Mouse (Mus musculus) hindbrain, embryonic 10.5 days (tissue): ENCODE results near the gene Nrxn3. TPM values are rescaled to one million over a fixed set of nuclear protein-coding genes. Genes with fewer than 3 reads are reported as not detected.
A peak's percentile ranks its signal among the peaks of the same experiment; 100 is the strongest.

Experiments used
- DNase-seq: peaks from one replicate; pipeline ENCODE4 v3.0.0-alpha.2; 2017; ENCODE audit warnings: low spot score
- H3K27ac ChIP-seq: fragments of 300-500 bp; sonication (generic); 2 replicates; pipeline ENCODE4 v1.5.1; 2016; ENCODE audit warnings: mild to moderate bottlenecking, moderate library complexity
- H3K27me3 ChIP-seq: fragments of 300-500 bp; sonication (generic); 2 replicates; pipeline ENCODE4 v1.6.1; 2016; ENCODE audit warnings: mild to moderate bottlenecking; ENCODE audit not compliant: poor library complexity, insufficient read depth, severe bottlenecking
- H3K36me3 ChIP-seq: fragments of 300-500 bp; sonication (generic); 2 replicates; pipeline ENCODE4 v1.6.1; 2016; ENCODE audit warnings: mild to moderate bottlenecking, moderate library complexity
- H3K4me1 ChIP-seq: fragments of 300-500 bp; sonication (generic); replicated peaks from 2 replicates; pipeline ENCODE4 v1.6.1; 2016; ENCODE audit warnings: mild to moderate bottlenecking
- H3K4me3 ChIP-seq: fragments of 300-500 bp; sonication (generic); 2 replicates; pipeline ENCODE4 v1.5.1; 2016; ENCODE audit warnings: mild to moderate bottlenecking, moderate library complexity
- H3K9me3 ChIP-seq: fragments of 300-500 bp; sonication (generic); 2 replicates; pipeline ENCODE4 v1.6.1; 2016; ENCODE audit warnings: mild to moderate bottlenecking, moderate library complexity
- WGBS: fragments of 180-500 bp; shearing (Covaris S2); methylation state at CpG from one replicate; pipeline ENCODE4 v1.1.7; 2016; 5-methylcytosine and 5-hydroxymethylcytosine counted together
- polyA plus RNA-seq: library from polyadenylated mRNA; unstranded; fragments of >200 nt; fragmentation: Nextera tagmentation; extraction: Ambion mirVana; gene quantifications from 2 replicates; pipeline ENCODE4 v1.2.1, GENCODE M21; 2016

Nrxn3 gene
- polyA plus RNA-seq, 1 experiment from 2014 or later: 23.5 TPM

- 79% methylated on average over 4 of the region's 4 CpGs for WGBS
- Histone ChIP-seq H3K27me3 (no peaks in the 10 kb centered on the region), H3K9me3 (no peaks in the 10 kb centered on the region), H3K36me3 (no peaks in the 10 kb centered on the region), H3K27ac (no peak overlapping the region), H3K4me1 (peaks cover 9% of the 10 kb centered on the region; the same call in 1 of the 2 replicates), H3K4me3 (no peak overlapping the region)
- no peak for DNase-seq
These were observed 405.9 kb downstream of the Nrxn3 start for GRCm38 (mm10) chr12:89128602-89129001.

GRCm38 (mm10) chr12:89129139-89129907 lies 406.6 kb downstream of the Nrxn3 start:
- peaks cover 9% of the 10 kb centered on the region; the same call in 1 of the 2 replicates for H3K4me1 ChIP-seq
- no peaks in the 10 kb centered on the region for H3K36me3 ChIP-seq
- H3K4me3 ChIP-seq: no peak overlapping the region
- no peaks in the 10 kb centered on the region for H3K9me3 ChIP-seq
- 0 out of 2 replicates have a peak overlapping the region, but pooled peaks have one; percentile 12 for H3K27ac ChIP-seq
- no peaks in the 10 kb centered on the region for H3K27me3 ChIP-seq
- 70% methylated on average over 9 of the region's 9 CpGs for WGBS
- DNase-seq: no peak

- H3K4me3 ChIP-seq: no peak overlapping the region
- DNase-seq: no peak
- peaks cover 4% of the 10 kb centered on the region; the same call in 1 of the 2 replicates for H3K4me1 ChIP-seq
- no peaks in the 10 kb centered on the region for H3K36me3 ChIP-seq
- H3K27ac ChIP-seq: no peak overlapping the region
- 70% methylated on average over 2 of the region's 2 CpGs for WGBS
- no peaks in the 10 kb centered on the region for H3K9me3 ChIP-seq
- no peaks in the 10 kb centered on the region for H3K27me3 ChIP-seq
These were observed 411.7 kb downstream of the Nrxn3 start for GRCm38 (mm10) chr12:89134333-89134732.

DNA sequence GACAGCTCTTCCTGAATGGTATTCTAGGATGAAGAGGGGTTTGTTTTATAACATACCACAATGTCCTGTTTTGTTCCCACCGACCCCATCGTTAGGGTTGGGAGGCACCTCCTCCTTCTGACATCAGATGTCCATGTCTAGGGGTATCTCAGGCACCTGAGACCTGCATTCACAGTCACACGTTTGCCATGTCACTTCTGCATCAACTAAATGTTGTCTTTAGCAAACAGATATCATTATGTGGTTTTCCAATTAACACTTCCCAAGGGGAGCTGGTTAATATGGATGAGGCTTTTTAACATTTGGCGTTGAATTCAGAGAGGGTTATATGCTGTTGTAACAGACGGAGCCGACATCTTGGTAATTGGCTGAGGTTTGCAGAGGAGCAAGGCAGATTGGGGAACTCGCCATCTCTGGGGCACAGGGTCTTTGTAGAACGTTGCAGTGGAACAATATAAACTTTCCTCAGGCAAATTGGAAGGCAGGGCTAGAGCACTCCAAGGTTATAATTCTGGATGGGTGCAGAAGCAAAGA lies 412.2 kb downstream of the Nrxn3 start:
- Histone ChIP-seq H3K4me1 (no peaks in the 10 kb centered on the region), H3K27ac (no peak overlapping the region), H3K36me3 (no peaks in the 10 kb centered on the region), H3K9me3 (no peaks in the 10 kb centered on the region), H3K4me3 (no peak overlapping the region), H3K27me3 (no peaks in the 10 kb centered on the region)
- DNase-seq: no peak
- WGBS: 76% methylated on average over 8 of the region's 8 CpGs

DNA sequence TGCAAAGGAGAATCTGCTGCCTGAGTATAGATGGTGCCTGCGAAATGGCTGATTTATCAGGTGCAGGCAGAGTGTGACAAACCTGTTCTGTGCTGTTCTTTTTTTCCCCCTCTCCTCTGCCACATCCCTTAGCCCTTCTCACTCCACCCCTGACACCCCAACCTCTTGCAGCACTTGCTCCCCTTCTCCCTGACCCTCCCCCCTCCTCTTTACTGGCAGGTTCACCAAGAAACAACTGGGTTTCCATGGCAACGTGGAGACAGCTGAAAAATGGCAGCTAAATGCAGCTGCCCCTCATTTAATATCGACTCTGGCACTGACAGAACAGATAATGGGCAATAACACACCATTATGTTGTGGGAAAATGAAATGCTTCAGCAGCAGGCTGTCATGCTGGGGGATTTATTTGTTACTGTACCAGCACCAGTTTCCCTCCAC lies 426.3 kb downstream of the Nrxn3 start:
- Histone ChIP-seq H3K27me3 (no peaks in the 10 kb centered on the region), H3K4me1 (peaks cover 20% of the 10 kb centered on the region), H3K9me3 (no peaks in the 10 kb centered on the region), H3K36me3 (no peaks in the 10 kb centered on the region), H3K27ac (peak overlapping the region; percentile 72), H3K4me3 (0 out of 2 replicates have a peak overlapping the region, but pooled peaks have one; percentile 6)
- DNase-seq: peak; percentile 41
- 22% methylated on average over 3 of the region's 3 CpGs for WGBS

DNA sequence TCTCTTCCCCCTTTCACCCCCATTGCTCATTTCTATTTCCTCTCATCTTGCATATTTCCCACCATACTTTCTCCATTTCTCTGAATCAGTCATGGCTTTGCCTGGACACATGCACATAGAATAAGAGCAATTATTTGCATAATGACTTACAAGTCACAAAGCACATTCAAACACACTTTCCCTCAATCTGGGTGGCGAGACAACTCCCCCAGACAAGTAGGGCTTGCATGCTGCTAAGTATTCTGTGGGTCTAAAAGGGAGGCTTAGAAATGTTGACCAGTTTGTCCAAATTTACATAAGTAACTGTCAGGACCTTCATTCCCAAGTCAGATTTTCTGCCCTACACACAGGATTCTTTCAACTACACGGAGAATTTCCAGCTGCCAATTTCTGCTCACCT lies 426.8 kb downstream of the Nrxn3 start:
- Histone ChIP-seq H3K4me3 (no peak overlapping the region), H3K27me3 (no peaks in the 10 kb centered on the region), H3K9me3 (no peaks in the 10 kb centered on the region), H3K36me3 (no peaks in the 10 kb centered on the region), H3K4me1 (peaks cover 20% of the 10 kb centered on the region), H3K27ac (peak overlapping the region; percentile 72)
- no peak for DNase-seq
- 54% methylated on average over 2 of the region's 2 CpGs for WGBS

DNA sequence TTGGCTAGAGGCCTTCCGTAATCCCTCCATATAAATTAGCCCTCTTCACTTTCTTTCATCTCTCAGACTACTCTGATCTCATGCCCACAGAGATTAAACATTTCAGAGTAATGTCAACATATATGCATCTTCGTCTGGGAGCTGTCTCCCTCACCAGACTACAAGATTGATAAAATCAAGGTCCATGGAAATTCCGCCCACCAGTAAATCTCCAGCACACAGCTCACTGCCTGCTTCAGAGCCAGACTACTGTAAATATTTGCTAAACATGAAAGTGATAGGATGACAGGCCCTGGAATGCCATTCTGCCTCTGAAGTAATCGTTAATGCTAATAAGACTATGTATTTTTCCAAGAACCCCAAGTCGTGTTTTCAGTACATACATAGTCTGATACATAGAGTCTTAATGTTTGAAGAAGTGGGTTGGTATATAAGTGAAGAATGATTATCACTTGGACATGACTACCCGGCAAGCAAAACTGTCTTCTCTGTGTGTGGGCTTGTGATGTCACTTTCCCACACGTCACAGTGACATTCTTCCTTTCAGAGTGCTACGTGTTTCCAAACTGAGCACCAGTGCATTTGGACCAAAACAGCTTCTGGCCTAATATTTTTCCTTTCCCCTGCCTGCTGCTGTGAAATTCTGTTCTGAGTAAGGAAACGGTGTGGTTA lies 433.5 kb downstream of the Nrxn3 start:
- Histone ChIP-seq H3K27me3 (no peaks in the 10 kb centered on the region), H3K9me3 (no peaks in the 10 kb centered on the region), H3K36me3 (no peaks in the 10 kb centered on the region), H3K27ac (no peak overlapping the region), H3K4me3 (no peak overlapping the region), H3K4me1 (no peaks in the 10 kb centered on the region)
- 83% methylated on average over 9 of the region's 9 CpGs for WGBS
- DNase-seq: no peak

GRCm38 (mm10) chr12:89159353-89159752 lies 436.7 kb downstream of the Nrxn3 start:
- Histone ChIP-seq H3K27me3 (no peaks in the 10 kb centered on the region), H3K36me3 (no peaks in the 10 kb centered on the region), H3K4me3 (no peak overlapping the region), H3K27ac (no peak overlapping the region), H3K4me1 (no peaks in the 10 kb centered on the region), H3K9me3 (no peaks in the 10 kb centered on the region)
- WGBS: 67% methylated on average over 8 of the region's 8 CpGs
- DNase-seq: no peak

- H3K27ac ChIP-seq: peak overlapping the region; percentile 67
- 47% methylated on average over 12 of the region's 12 CpGs for WGBS
These were observed 451.9 kb downstream of the Nrxn3 start for GRCm38 (mm10) chr12:89174306-89175159.

GRCm38 (mm10) chr12:89179970-89180666 lies 457.4 kb downstream of the Nrxn3 start:
- Histone ChIP-seq H3K9me3 (no peaks in the 10 kb centered on the region), H3K36me3 (no peaks in the 10 kb centered on the region), H3K27me3 (no peaks in the 10 kb centered on the region), H3K4me3 (no peak overlapping the region), H3K27ac (peak overlapping the region; percentile 74; the same call in 1 of the 2 replicates), H3K4me1 (peaks cover 19% of the 10 kb centered on the region)
- WGBS: 52% methylated on average over 13 of the region's 13 CpGs
- no peak for DNase-seq

More at GRCm38 (mm10) chr12:89174306-89175159, 451.9 kb downstream of the Nrxn3 start:
- Histone ChIP-seq H3K4me3 (no peak overlapping the region), H3K9me3 (no peaks in the 10 kb centered on the region), H3K36me3 (no peaks in the 10 kb centered on the region), H3K4me1 (peaks cover 12% of the 10 kb centered on the region), H3K27me3 (no peaks in the 10 kb centered on the region)
- DNase-seq: no peak

- H3K4me1 ChIP-seq: peaks cover 19% of the 10 kb centered on the region
- H3K27me3 ChIP-seq: no peaks in the 10 kb centered on the region
- no peaks in the 10 kb centered on the region for H3K36me3 ChIP-seq
- peak overlapping the region; percentile 74 for H3K27ac ChIP-seq
- peak; percentile 34 for DNase-seq
- H3K4me3 ChIP-seq: no peak overlapping the region
- WGBS: 23% methylated on average over 2 of the region's 2 CpGs
- H3K9me3 ChIP-seq: no peaks in the 10 kb centered on the region
These were observed 458.5 kb downstream of the Nrxn3 start for GRCm38 (mm10) chr12:89181157-89181561.
